Mouse (Mus musculus): ENCODE results near the gene Foxg1. TPM values are rescaled to one million over a fixed set of nuclear protein-coding genes. Genes with fewer than 3 reads are reported as not detected.

Gene Foxg1
- polyA plus RNA-seq, 1 experiment from 2014 or later: not detected

GRCm38 (mm10) chr12:49398636-49399035 lies 16.2 kb downstream of the Foxg1 start:
- Histone ChIP-seq H3K4me1 (peaks cover 14% of the 10 kb centered on the region), H3K9ac (no peak overlapping the region), H3K9me3 (no peaks in the 10 kb centered on the region), H3K27ac (no peak overlapping the region), H3K4me3 (no peak overlapping the region), H3K4me2 (replicated peaks) (no peak overlapping the region), H3K36me3 (no peaks in the 10 kb centered on the region), H3K27me3 (replicated peaks) (peaks cover 77% of the 10 kb centered on the region)
- ATAC-seq (ENCODE audit: low FRiP score, low read depth): no peak
- WGBS: 14% methylated on average over 3 of the region's 3 CpGs

- ATAC-seq (ENCODE audit: low FRiP score, low read depth): no peak
- H3K27ac ChIP-seq: no peak overlapping the region
- H3K4me3 ChIP-seq: no peak overlapping the region
- H3K9me3 ChIP-seq: no peaks in the 10 kb centered on the region
- no peak overlapping the region for H3K9ac ChIP-seq
- peaks cover 71% of the 10 kb centered on the region for H3K27me3 ChIP-seq (replicated peaks)
- H3K4me1 ChIP-seq: peaks cover 14% of the 10 kb centered on the region
- WGBS: 0% methylated on average over 1 of the region's 1 CpGs
- H3K36me3 ChIP-seq: no peaks in the 10 kb centered on the region
- H3K4me2 ChIP-seq (replicated peaks): no peak overlapping the region
Measured at GRCm38 (mm10) chr12:49399611-49400010, 17.2 kb downstream of the Foxg1 start.

- H3K27ac ChIP-seq: no peak overlapping the region
- H3K4me1 ChIP-seq: peaks cover 14% of the 10 kb centered on the region
- no peaks in the 10 kb centered on the region for H3K36me3 ChIP-seq
- H3K4me2 ChIP-seq (replicated peaks): no peak overlapping the region; the same call in 1 of the 2 replicates
- no peak overlapping the region for H3K9ac ChIP-seq
- ATAC-seq (ENCODE audit: low FRiP score, low read depth): no peak
- no peak overlapping the region for H3K4me3 ChIP-seq
- peaks cover 69% of the 10 kb centered on the region for H3K27me3 ChIP-seq (replicated peaks)
- WGBS: 2% methylated on average over 9 of the region's 9 CpGs
- no peaks in the 10 kb centered on the region for H3K9me3 ChIP-seq
Measured at GRCm38 (mm10) chr12:49400036-49400852, 17.8 kb downstream of the Foxg1 start.

- Histone ChIP-seq H3K4me2 (replicated peaks) (peak overlapping the region; percentile 85), H3K4me3 (peak overlapping the region; percentile 42; the same call in 1 of the 2 replicates), H3K9ac (no peak overlapping the region), H3K9me3 (no peaks in the 10 kb centered on the region), H3K36me3 (no peaks in the 10 kb centered on the region), H3K27me3 (replicated peaks) (peaks cover 66% of the 10 kb centered on the region), H3K4me1 (peaks cover 14% of the 10 kb centered on the region), H3K27ac (no peak overlapping the region)
- under 1% methylated on average over 8 of the region's 8 CpGs for WGBS
- ATAC-seq (ENCODE audit: low FRiP score, low read depth): peak; percentile 65; the same call in 1 of the 2 replicates
Measured at GRCm38 (mm10) chr12:49400853-49401118, 18.3 kb downstream of the Foxg1 start.

GRCm38 (mm10) chr12:49401119-49401795 lies 18.8 kb downstream of the Foxg1 start:
- peak overlapping the region; percentile 38; the same call in 1 of the 2 replicates for H3K9ac ChIP-seq
- WGBS: under 1% methylated on average over 68 of the region's 68 CpGs
- peak overlapping the region; percentile 42 for H3K4me3 ChIP-seq
- ATAC-seq (ENCODE audit: low FRiP score, low read depth): peak; percentile 80
- H3K27ac ChIP-seq: no peak overlapping the region
- H3K27me3 ChIP-seq (replicated peaks): peaks cover 63% of the 10 kb centered on the region
- H3K36me3 ChIP-seq: no peaks in the 10 kb centered on the region
- H3K9me3 ChIP-seq: no peaks in the 10 kb centered on the region
- peak overlapping the region; percentile 85 for H3K4me2 ChIP-seq (replicated peaks)
- peaks cover 14% of the 10 kb centered on the region for H3K4me1 ChIP-seq

GRCm38 (mm10) chr12:49401796-49402130 lies 19.3 kb downstream of the Foxg1 start:
- H3K4me1 ChIP-seq: peaks cover 14% of the 10 kb centered on the region
- ATAC-seq (ENCODE audit: low FRiP score, low read depth): no peak
- WGBS: 0% methylated on average over 5 of the region's 5 CpGs
- H3K9me3 ChIP-seq: no peaks in the 10 kb centered on the region
- H3K4me2 ChIP-seq (replicated peaks): peak overlapping the region; percentile 85
- peaks cover 60% of the 10 kb centered on the region for H3K27me3 ChIP-seq (replicated peaks)
- no peaks in the 10 kb centered on the region for H3K36me3 ChIP-seq
- peak overlapping the region; percentile 42 for H3K4me3 ChIP-seq
- no peak overlapping the region for H3K27ac ChIP-seq
- H3K9ac ChIP-seq: peak overlapping the region; percentile 38; the same call in 1 of the 2 replicates

GRCm38 (mm10) chr12:49409833-49410232 lies 27.4 kb downstream of the Foxg1 start:
- ATAC-seq (ENCODE audit: low FRiP score, low read depth): no peak

GRCm38 (mm10) chr12:49417963-49418362 lies 35.5 kb downstream of the Foxg1 start:
- no peaks in the 10 kb centered on the region for H3K27me3 ChIP-seq (replicated peaks)
- no peak overlapping the region for H3K9ac ChIP-seq
- H3K9me3 ChIP-seq: no peaks in the 10 kb centered on the region
- H3K27ac ChIP-seq: no peak overlapping the region
- no peaks in the 10 kb centered on the region for H3K36me3 ChIP-seq
- H3K4me2 ChIP-seq (replicated peaks): no peak overlapping the region
- no peak for ATAC-seq (ENCODE audit: low FRiP score, low read depth)
- H3K4me1 ChIP-seq: no peaks in the 10 kb centered on the region
- H3K4me3 ChIP-seq: no peak overlapping the region
- 86% methylated on average over 3 of the region's 3 CpGs for WGBS

More at GRCm38 (mm10) chr12:49409833-49410232, 27.4 kb downstream of the Foxg1 start:
- Histone ChIP-seq H3K4me2 (replicated peaks) (no peak overlapping the region), H3K27ac (no peak overlapping the region), H3K4me1 (no peaks in the 10 kb centered on the region), H3K4me3 (no peak overlapping the region), H3K27me3 (replicated peaks) (0 out of 2 replicates have a peak, but pooled peaks cover 4% of the 10 kb centered on the region), H3K9ac (no peak overlapping the region), H3K9me3 (no peaks in the 10 kb centered on the region), H3K36me3 (no peaks in the 10 kb centered on the region)
- WGBS: 73% methylated on average over 2 of the region's 2 CpGs

Other genes with a start within 250 kb of the Foxg1 start
- gene Gm43517, start 2.5 kb downstream of the Foxg1 start, polyA plus RNA-seq (2016; fragmentation: Nextera tagmentation; extraction: Ambion mirVana): not detected in 2 replicates